Mouse (Mus musculus) cerebellum, postnatal 10 days (tissue): ENCODE results near the gene 2310034G01Rik.

Experiments used
- DNase-seq, 2 experiments: peaks; one replicate each; pipeline ENCODE4 v3.0.0; 2021; ENCODE audit warnings: mixed read lengths in 2 of 2

Gene 2310034G01Rik

GRCm38 (mm10) chr19:46350168-46350932 lies at the start of gene 2310034G01Rik:
TSS of gene 2310034G01Rik (minus strand) at chr19:46350302.
- peak; percentile 74 to 77 for DNase-seq

- no peak for DNase-seq
These were observed 49.8 kb upstream of the 2310034G01Rik start for GRCm38 (mm10) chr19:46399886-46400285.

DNA sequence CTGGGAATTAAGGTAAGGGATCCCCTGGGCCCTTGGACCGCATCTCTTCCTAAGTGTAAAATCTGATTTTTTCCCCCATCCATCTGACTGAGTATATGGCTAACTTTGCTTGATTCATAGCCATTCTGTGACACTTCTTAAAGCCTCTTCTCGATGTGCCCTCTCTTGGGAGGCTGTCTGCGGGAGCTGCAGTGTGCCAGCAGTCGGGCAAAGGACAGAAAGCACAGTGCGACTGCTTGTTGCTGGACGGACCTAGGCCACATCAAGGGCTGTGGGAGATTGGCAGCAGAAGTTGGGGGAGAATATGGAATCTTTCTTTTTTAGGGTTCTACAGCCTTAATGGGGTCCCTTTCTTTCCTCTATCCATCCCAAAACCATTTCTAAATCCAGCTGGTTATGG lies 49.3 kb upstream of the 2310034G01Rik start:
- DNase-seq: no peak

DNA sequence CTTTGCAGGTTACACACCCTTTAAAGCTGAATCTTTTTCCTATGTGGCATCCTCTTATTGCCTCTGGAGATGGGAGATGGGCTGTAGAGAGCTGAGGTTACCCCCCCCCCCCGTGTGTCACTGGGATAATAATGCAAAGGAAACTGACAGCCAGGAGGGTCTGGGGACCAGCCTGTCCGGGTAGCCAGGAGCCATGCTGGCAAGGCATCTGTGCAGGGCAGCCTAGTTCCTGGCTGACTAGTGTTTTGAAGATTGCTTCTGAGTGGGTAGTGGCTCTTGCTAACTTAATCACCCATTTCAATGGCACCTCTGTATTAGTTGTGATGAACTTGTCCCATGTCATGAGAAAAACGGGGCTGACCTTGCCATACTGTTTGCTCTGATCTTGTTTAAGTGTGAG lies 48.3 kb upstream of the 2310034G01Rik start:
- DNase-seq: peak in 1 of 2 experiments; percentile 72

GRCm38 (mm10) chr19:46397436-46398001 lies 47.4 kb upstream of the 2310034G01Rik start:
- DNase-seq: peak in 1 of 2 experiments; percentile 46

- peak; percentile 99 to 100 for DNase-seq
These were observed 46.8 kb upstream of the 2310034G01Rik start, which contains the start of gene Sufu for GRCm38 (mm10) chr19:46396686-46397435. TSS of gene Sufu (plus strand) at chr19:46396896.

- no peak for DNase-seq
These were observed 46.0 kb upstream of the 2310034G01Rik start for GRCm38 (mm10) chr19:46396109-46396508.

DNA sequence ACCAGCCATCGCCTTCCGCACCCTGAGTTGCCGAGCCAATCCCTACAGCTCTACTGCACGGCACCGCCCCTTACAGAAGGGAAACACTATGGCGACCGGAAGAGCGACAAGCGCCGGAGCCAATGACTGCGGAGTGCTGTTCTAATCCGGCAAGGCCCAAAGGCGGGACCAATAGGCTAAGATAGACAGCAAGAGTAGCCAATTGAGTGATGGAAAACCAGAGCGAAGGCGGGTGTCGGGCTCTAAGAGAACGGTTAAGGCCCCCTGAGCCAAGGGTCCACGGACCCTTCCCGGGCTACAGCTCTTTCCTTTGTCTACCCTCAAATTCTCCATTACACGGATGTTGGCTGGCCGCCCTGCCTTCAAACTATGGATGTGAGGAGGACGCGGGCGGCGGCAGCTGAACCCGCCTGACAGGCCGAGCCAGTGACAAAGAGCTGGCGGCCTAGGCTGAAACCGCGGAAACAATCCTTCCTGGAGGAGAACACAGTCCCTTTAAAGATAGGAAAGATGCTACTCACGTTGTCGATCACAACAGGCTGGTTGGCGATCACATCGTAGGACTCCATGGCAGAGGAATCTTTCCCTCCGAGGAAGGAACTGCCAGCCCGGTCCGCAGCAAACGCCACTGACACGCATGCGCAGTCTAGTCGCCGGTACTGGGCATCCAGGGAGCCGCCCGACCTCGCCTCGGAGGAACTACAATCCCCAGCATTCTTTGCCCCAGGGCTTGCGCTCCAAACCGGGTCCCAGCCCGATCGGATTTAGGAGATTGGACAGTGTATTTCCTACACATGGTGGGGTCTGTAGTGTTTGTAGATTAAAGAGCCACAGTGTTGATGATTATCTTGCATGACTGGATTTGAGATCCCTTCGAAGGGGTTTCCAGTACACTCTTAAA lies 45.3 kb upstream of the 2310034G01Rik start, which contains the start of gene Actr1a:
Gene Actr1a (minus strand): TSS at position 640 of the 901 bp plus-strand sequence.
- DNase-seq: peak; percentile 98 to 99

- no peak for DNase-seq
These were observed 44.6 kb upstream of the 2310034G01Rik start for GRCm38 (mm10) chr19:46394712-46395108.

- peak; percentile 55 to 59 for DNase-seq
These were observed 41.9 kb upstream of the 2310034G01Rik start for GRCm38 (mm10) chr19:46392018-46392417.

DNA sequence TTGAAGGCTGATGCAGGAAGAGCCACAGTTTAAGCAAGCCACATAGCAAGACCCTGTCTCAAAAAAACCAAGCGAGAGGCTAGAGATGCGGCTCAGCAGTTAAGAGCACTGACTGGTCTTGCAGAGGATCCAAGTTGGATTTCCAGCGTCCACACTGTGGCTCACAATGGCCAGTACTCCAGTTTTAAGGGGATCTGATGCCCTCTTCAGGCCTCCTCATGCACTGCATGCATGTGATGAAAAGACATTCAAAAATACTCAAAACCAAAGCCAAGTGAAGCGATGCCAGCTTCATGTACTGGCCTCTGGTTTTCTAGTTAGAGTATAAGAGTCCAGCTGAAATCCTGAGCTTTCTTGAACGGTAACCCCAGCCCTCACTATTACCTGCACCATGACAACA lies 39.8 kb upstream of the 2310034G01Rik start:
- DNase-seq: peak; percentile 39 to 58

DNA sequence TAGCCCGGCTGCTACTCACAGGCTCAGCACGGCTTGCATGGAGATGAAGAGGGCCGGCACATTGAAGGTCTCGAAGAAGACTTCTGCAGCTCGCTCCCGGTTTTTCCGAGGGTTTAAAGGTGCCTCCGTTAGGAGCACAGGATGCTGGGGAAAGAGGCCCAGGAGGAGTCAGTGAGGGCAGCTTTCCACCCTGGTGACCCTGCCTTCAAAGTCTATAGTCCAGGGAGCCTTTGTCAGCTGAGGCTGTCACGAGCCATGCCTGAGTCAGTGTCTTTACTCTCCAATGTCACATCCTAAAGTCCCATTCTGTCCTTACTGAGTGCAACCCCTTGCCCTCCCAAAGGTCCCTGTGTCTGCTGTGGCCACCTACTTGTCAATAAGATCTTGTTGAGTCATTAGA lies 32.2 kb upstream of the 2310034G01Rik start:
- no peak for DNase-seq

DNA sequence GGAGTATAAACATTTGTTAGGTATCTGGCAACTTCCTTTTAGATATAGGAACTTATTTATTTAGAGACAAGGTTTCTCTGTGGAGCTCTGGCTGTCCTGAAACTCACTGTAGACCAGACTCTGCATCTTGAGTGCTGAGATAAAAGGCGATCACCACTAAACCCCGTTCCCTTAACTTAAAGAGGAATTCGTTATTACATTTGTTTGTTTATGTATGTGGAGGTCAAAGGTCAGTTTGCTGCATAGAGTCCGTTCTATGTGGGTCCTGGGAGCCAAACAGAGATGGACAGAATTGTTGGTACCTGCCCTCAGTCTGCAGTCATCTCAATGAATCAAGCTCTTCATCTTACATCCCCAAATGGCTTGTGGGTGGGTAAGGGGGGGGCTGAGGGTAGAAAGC lies 25.8 kb upstream of the 2310034G01Rik start:
- DNase-seq: no peak

- peak; percentile 83 for DNase-seq
These were observed 25.4 kb upstream of the 2310034G01Rik start for GRCm38 (mm10) chr19:46375489-46375888.

- DNase-seq: peak; percentile 44 to 47
These were observed 24.5 kb upstream of the 2310034G01Rik start for GRCm38 (mm10) chr19:46374477-46375088.

DNA sequence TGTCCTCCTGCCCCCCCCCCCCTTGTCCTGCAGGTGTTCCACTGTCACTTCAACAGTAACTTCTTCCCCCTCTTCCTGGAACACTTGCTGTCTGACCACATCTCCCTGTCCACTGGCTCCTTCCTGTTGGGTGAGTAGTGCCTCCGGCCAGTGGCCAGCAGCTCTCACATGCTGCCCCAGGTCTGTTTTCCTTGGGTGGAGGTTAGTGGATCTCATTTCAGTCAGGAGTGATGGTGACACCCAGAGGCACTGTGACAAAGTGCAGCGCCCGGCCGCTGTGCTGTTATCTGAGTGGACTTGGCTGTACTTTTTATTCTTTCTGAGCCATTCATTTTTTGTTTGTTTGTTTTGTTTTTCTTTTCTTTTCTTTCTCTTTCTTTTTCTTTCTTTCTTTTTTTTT lies 19.1 kb upstream of the 2310034G01Rik start:
- peak; percentile 80 to 81 for DNase-seq

GRCm38 (mm10) chr19:46367798-46368590 lies 17.9 kb upstream of the 2310034G01Rik start:
- DNase-seq: no peak

- no peak for DNase-seq
These were observed 13.3 kb upstream of the 2310034G01Rik start for GRCm38 (mm10) chr19:46363294-46364009.

- DNase-seq: peak; percentile 56 to 70
These were observed 12.0 kb upstream of the 2310034G01Rik start for GRCm38 (mm10) chr19:46362104-46362503.

DNA sequence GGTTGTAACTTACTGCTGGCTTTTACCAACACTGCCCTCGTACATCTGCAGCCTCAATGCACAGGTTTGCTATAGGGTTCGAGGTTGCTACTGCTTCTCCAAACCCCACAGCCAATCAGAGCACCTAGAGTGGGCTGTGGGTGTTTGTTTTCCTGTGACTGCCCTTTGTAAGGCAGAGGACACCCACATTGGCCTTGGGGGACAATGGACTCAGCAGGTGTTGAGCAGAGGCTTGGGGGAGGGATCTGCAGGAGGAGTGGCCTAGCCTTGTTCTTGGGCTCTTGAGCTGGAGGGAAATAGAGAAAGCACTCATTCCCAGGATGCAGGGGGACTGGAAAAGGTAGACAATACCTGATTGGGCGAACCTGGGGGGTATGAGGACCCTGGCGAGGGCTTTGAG lies 8.3 kb upstream of the 2310034G01Rik start:
- DNase-seq: no peak
